Mouse (Mus musculus) intestine, postnatal 0 days (tissue): ENCODE measurements around the gene Gprasp1. TPM values are rescaled to one million over a fixed set of nuclear protein-coding genes. Genes with fewer than 3 reads are reported as not detected.
"Not testable (repeated sequence)": the region's sequence is repeated elsewhere in the genome, so short reads cannot be mapped to it uniquely, and the experiment has no call there.

Experiments
- ATAC-seq: fragments of 200-750 bp; cut with Nextera tagmentation; 2 replicates; pipeline ENCODE4 v1.8.0; 2017; ENCODE audit warnings: mild to moderate bottlenecking, moderate TSS enrichment, moderate library complexity
- H3K27ac ChIP-seq: fragments of 300-500 bp; sonication (generic); 2 replicates; pipeline ENCODE4 v1.5.1; 2014; ENCODE audit warnings: mild to moderate bottlenecking, low read depth, low read length, moderate library complexity
- H3K27me3 ChIP-seq: fragments of 300-500 bp; sonication (generic); replicated peaks from 2 replicates; pipeline ENCODE4 v1.6.1; 2014; ENCODE audit warnings: low read length, mixed read lengths; ENCODE audit not compliant: control insufficient read depth, insufficient read depth
- H3K36me3 ChIP-seq: fragments of 300-500 bp; sonication (generic); 2 replicates; pipeline ENCODE4 v1.6.1; 2014; ENCODE audit warnings: mild to moderate bottlenecking, moderate library complexity; ENCODE audit not compliant: control insufficient read depth, insufficient read depth
- H3K4me1 ChIP-seq: fragments of 300-500 bp; sonication (generic); replicated peaks from 2 replicates; pipeline ENCODE4 v1.6.1; 2014; ENCODE audit warnings: antibody characterized with exemption, low read length, mixed read lengths; ENCODE audit not compliant: control insufficient read depth, insufficient read depth
- H3K4me2 ChIP-seq: fragments of 300-500 bp; sonication (generic); replicated peaks from 2 replicates; pipeline ENCODE4 v1.6.1; 2014; ENCODE audit warnings: low read depth, mild to moderate bottlenecking, moderate library complexity
- H3K4me3 ChIP-seq: fragments of 300-500 bp; sonication (generic); 2 replicates; pipeline ENCODE4 v1.5.1; 2014; ENCODE audit warnings: low read depth, low read length
- H3K9ac ChIP-seq: fragments of 300-500 bp; sonication (generic); 2 replicates; pipeline ENCODE4 v1.6.1; 2014; ENCODE audit warnings: mild to moderate bottlenecking, low read depth, low read length
- H3K9me3 ChIP-seq: fragments of 300-500 bp; sonication (generic); 2 replicates; pipeline ENCODE4 v1.6.1; 2016; ENCODE audit warnings: mixed run types; ENCODE audit not compliant: control insufficient read depth
- CTCF ChIP-seq: sonication (generic); IDR thresholded peaks from 2 replicates; pipeline ENCODE4 v1.5.1; 2016; ENCODE audit warnings: low read depth, mild to moderate bottlenecking, control low read depth, antibody characterized with exemption, moderate library complexity
- WGBS: fragments of 180-500 bp; shearing (Covaris S2); extraction: QIAGEN DNeasy Blood & Tissue Kit; methylation state at CpG from one replicate; pipeline ENCODE4 v1.1.7; 2014; 5-methylcytosine and 5-hydroxymethylcytosine counted together
- polyA plus RNA-seq: library from polyadenylated mRNA; unstranded; fragments of >200 nt; fragmentation: Nextera tagmentation; extraction: Ambion mirVana; gene quantifications from 2 replicates; pipeline ENCODE4 v1.2.1, GENCODE M21; 2015

Gene Gprasp1
- polyA plus RNA-seq, 1 experiment from 2014 or later = 11.0 TPM

- H3K27me3 ChIP-seq = no peaks in the 10 kb centered on the region
- TF ChIP-seq CTCF = no peak
- no peak overlapping the region for H3K4me2 ChIP-seq
- no peaks in the 10 kb centered on the region for H3K4me1 ChIP-seq
- no peak overlapping the region for H3K4me3 ChIP-seq
- no peak overlapping the region for H3K27ac ChIP-seq
- H3K36me3 ChIP-seq = no peaks in the 10 kb centered on the region
- H3K9ac ChIP-seq = no peak overlapping the region
- no peak for ATAC-seq
- no peaks in the 10 kb centered on the region for H3K9me3 ChIP-seq
- WGBS = 79% methylated on average over 2 of the region's 2 CpGs
Measured at GRCm38 (mm10) chrX:135738730-135739520, 3.6 kb upstream of the Gprasp1 start.

DNA sequence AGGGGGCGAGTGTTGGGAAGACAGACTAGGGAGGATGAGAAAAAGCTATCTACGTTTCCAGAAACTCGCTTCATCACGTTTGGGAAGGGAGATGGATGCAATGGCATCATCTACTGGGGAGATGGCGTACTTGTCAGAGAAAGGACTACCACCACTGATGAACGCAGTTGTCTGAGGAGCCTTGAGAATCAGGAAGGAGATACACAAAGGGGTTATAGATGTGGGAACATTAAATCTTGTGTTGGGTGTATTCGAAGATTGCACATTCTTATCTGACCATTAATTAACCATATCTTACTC lies 473 bp downstream of the Gprasp1 start:
- Histone ChIP-seq H3K36me3 (no peaks in the 10 kb centered on the region), H3K9ac (peak overlapping the region; percentile 53; the same call in 1 of the 2 replicates), H3K4me3 (peak overlapping the region; percentile 63), H3K27me3 (no peaks in the 10 kb centered on the region), H3K4me2 (peak overlapping the region; percentile 59), H3K27ac (no peak overlapping the region), H3K9me3 (no peaks in the 10 kb centered on the region), H3K4me1 (no peaks in the 10 kb centered on the region)
- WGBS = 22% methylated on average over 7 of the region's 7 CpGs
- TF ChIP-seq CTCF = peak; percentile 41
- peak; percentile 37; the same call in 1 of the 2 replicates for ATAC-seq

DNA sequence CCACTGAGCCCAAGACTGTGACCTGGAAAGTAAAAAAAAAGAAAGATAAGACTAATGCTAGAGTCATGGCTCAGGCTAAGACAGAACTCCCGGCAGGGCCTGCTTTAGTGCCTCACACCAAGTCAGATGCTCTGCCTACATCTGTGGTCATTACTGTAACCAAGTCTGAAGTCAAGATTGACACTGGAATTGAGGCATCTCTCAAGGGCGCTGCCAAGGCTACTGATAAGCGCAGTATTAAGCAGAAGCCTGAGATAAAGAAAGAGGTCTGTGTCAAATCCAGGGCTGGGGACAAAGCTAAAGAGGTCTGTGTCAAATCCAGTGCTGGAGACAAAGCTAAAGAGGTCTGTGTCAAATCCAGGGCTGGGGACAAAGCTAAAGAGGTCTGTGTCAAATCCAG lies 2.8 kb downstream of the Gprasp1 start:
- H3K4me3 ChIP-seq, H3K4me1 ChIP-seq, H3K27ac ChIP-seq, H3K4me2 ChIP-seq, ATAC-seq, H3K9ac ChIP-seq, H3K27me3 ChIP-seq, H3K9me3 ChIP-seq, H3K36me3 ChIP-seq: not testable (repeated sequence)
- 90% methylated on average over 3 of the region's 3 CpGs for WGBS

GRCm38 (mm10) chrX:135752832-135753231 lies 10.3 kb downstream of the Gprasp1 start:
- Histone ChIP-seq H3K27me3 (no peaks in the 10 kb centered on the region), H3K27ac (no peak overlapping the region), H3K4me2 (no peak overlapping the region), H3K4me1 (no peaks in the 10 kb centered on the region), H3K36me3 (no peaks in the 10 kb centered on the region), H3K9me3 (no peaks in the 10 kb centered on the region), H3K4me3 (no peak overlapping the region), H3K9ac (no peak overlapping the region)
- TF ChIP-seq CTCF = peak; percentile 82
- WGBS = 4% methylated on average over 2 of the region's 2 CpGs
- no peak for ATAC-seq

DNA sequence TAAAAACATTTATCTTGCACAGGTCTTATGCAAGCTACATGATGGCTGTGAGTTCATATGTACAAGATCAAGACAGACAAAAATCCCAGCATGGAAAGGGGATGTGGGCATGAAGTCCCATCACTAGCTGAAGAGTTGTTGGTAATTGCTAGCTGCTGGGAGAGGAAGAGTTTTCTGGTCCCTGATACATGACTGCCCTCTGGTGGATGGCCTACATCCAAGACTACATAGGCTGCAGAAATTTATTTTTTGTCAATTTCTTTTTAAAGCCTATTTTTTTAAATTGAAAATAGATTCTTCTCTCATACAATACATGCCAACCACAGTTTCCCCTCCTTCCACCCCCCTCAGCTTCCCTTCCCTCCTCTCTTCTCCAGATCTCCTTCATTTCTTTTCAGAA lies 19.2 kb downstream of the Gprasp1 start:
- no peak overlapping the region for H3K27ac ChIP-seq
- no peak overlapping the region for H3K4me3 ChIP-seq
- H3K27me3 ChIP-seq = no peaks in the 10 kb centered on the region
- no peaks in the 10 kb centered on the region for H3K9me3 ChIP-seq
- no peaks in the 10 kb centered on the region for H3K4me1 ChIP-seq
- no peaks in the 10 kb centered on the region; the same call in 1 of the 2 replicates for H3K36me3 ChIP-seq
- no peak for ATAC-seq
- peak; percentile 68 for TF ChIP-seq CTCF
- H3K9ac ChIP-seq = no peak overlapping the region
- H3K4me2 ChIP-seq = no peak overlapping the region

GRCm38 (mm10) chrX:135768043-135768548 lies 25.6 kb downstream of the Gprasp1 start:
- no peak overlapping the region for H3K9ac ChIP-seq
- H3K4me1 ChIP-seq = no peaks in the 10 kb centered on the region
- WGBS = 25% methylated on average over 3 of the region's 3 CpGs
- H3K27me3 ChIP-seq = no peaks in the 10 kb centered on the region
- ATAC-seq = 0 out of 2 replicates have a peak, but pooled peaks have one; percentile 45
- H3K36me3 ChIP-seq = no peaks in the 10 kb centered on the region
- no peak overlapping the region for H3K4me2 ChIP-seq
- no peak for TF ChIP-seq CTCF
- H3K9me3 ChIP-seq = no peaks in the 10 kb centered on the region
- no peak overlapping the region for H3K4me3 ChIP-seq
- no peak overlapping the region for H3K27ac ChIP-seq
